Mouse (Mus musculus) olfactory bulb, adult 2 months (tissue): ENCODE data around the gene Arhgap28. TPM values are rescaled to one million over a fixed set of nuclear protein-coding genes. Genes with fewer than 3 reads are reported as not detected.

Experiments used
- H3K27ac ChIP-seq: fragments of 200-500 bp; 2 replicates; pipeline ENCODE4 v1.5.1; 2012; ENCODE audit warnings: low read depth, low read length; ENCODE audit not compliant: insufficient read depth
- H3K4me1 ChIP-seq: fragments of 200-500 bp; 2 replicates; pipeline ENCODE4 v1.6.1; 2012; ENCODE audit warnings: low read length; ENCODE audit not compliant: control insufficient read depth, insufficient read depth
- H3K4me3 ChIP-seq: fragments of 200-500 bp; 2 replicates; pipeline ENCODE4 v1.5.1; 2012; ENCODE audit warnings: mild to moderate bottlenecking, low read depth, low read length, moderate library complexity; ENCODE audit not compliant: insufficient read depth
- CTCF ChIP-seq: fragments of 200-500 bp; IDR thresholded peaks from 2 replicates; pipeline ENCODE4 v1.5.1; 2012; ENCODE audit warnings: low read depth, mild to moderate bottlenecking, low read length, moderate library complexity; ENCODE audit not compliant: insufficient read depth
- POLR2A ChIP-seq: fragments of 200-500 bp; IDR thresholded peaks from 2 replicates; pipeline ENCODE4 v1.6.1; 2012; ENCODE audit warnings: mild to moderate bottlenecking, low read depth, low read length, moderate library complexity; ENCODE audit not compliant: insufficient read depth
- WGBS: fragments of 180-500 bp; shearing (Covaris S2); methylation state at CpG from one replicate; pipeline ENCODE4 v1.1.7; 2018; 5-methylcytosine and 5-hydroxymethylcytosine counted together
- polyA plus RNA-seq: library from polyadenylated mRNA; stranded (reverse); fragments of >200 nt; gene quantifications from 2 replicates; pipeline ENCODE4 v1.2.4, GENCODE M21; 2012; ENCODE audit warnings: low replicate concordance; ENCODE audit not compliant: missing spikeins, insufficient read depth, insufficient read length

The Arhgap28 gene
- polyA plus RNA-seq, 1 experiment, result not detected

- TF ChIP-seq POLR2A, result no peak
- TF ChIP-seq CTCF, result no peak
- Histone ChIP-seq H3K4me3 (no peak overlapping the region), H3K27ac (no peak overlapping the region), H3K4me1 (peaks cover 2% of the 10 kb centered on the region)
- WGBS, result 95% methylated on average over 10 of the region's 10 CpGs
Measured at GRCm38 (mm10) chr17:67907532-67908054, 96.3 kb downstream of the Arhgap28 start.

- Histone ChIP-seq H3K4me3 (no peak overlapping the region), H3K27ac (no peak overlapping the region), H3K4me1 (peaks cover 2% of the 10 kb centered on the region)
- TF ChIP-seq CTCF (no peak), POLR2A (no peak)
- 77% methylated on average over 3 of the region's 3 CpGs for WGBS
Measured at GRCm38 (mm10) chr17:67906236-67906635, 97.7 kb downstream of the Arhgap28 start.

GRCm38 (mm10) chr17:67904315-67904944 is 99.5 kb downstream of the Arhgap28 start:
- TF ChIP-seq POLR2A (no peak), CTCF (no peak)
- H3K4me3 ChIP-seq, result no peak overlapping the region
- H3K4me1 ChIP-seq, result peaks cover 3% of the 10 kb centered on the region
- WGBS, result 81% methylated on average over 14 of the region's 14 CpGs
- H3K27ac ChIP-seq, result no peak overlapping the region

GRCm38 (mm10) chr17:67902847-67903246 is 101.1 kb downstream of the Arhgap28 start:
- H3K4me3 ChIP-seq, result no peak overlapping the region
- TF ChIP-seq POLR2A (no peak), CTCF (no peak)
- H3K4me1 ChIP-seq, result peaks cover 3% of the 10 kb centered on the region
- WGBS, result 90% methylated on average over 4 of the region's 4 CpGs
- H3K27ac ChIP-seq, result no peak overlapping the region

- Histone ChIP-seq H3K4me1 (peaks cover 3% of the 10 kb centered on the region), H3K27ac (no peak overlapping the region), H3K4me3 (no peak overlapping the region)
- WGBS, result 63% methylated on average over 11 of the region's 11 CpGs
- TF ChIP-seq POLR2A, result no peak
Measured at GRCm38 (mm10) chr17:67901161-67901560, 102.8 kb downstream of the Arhgap28 start.

GRCm38 (mm10) chr17:67899376-67899775 is 104.5 kb downstream of the Arhgap28 start:
- WGBS, result 84% methylated on average over 5 of the region's 5 CpGs
- Histone ChIP-seq H3K27ac (no peak overlapping the region), H3K4me3 (no peak overlapping the region), H3K4me1 (peaks cover 3% of the 10 kb centered on the region)
- TF ChIP-seq POLR2A, result no peak
- no peak for TF ChIP-seq CTCF

- TF ChIP-seq POLR2A (no peak), CTCF (no peak)
- Histone ChIP-seq H3K4me3 (no peak overlapping the region), H3K4me1 (peaks cover 3% of the 10 kb centered on the region), H3K27ac (no peak overlapping the region)
- WGBS, result 94% methylated on average over 5 of the region's 5 CpGs
Measured at GRCm38 (mm10) chr17:67896413-67896812, 107.5 kb downstream of the Arhgap28 start.

GRCm38 (mm10) chr17:67889481-67890325 is 114.2 kb downstream of the Arhgap28 start:
- WGBS, result 65% methylated on average over 20 of the region's 20 CpGs
- H3K4me1 ChIP-seq, result no peaks in the 10 kb centered on the region
- TF ChIP-seq POLR2A, result no peak
- no peak for TF ChIP-seq CTCF
- no peak overlapping the region for H3K27ac ChIP-seq
- no peak overlapping the region for H3K4me3 ChIP-seq

GRCm38 (mm10) chr17:67888081-67888480 is 115.8 kb downstream of the Arhgap28 start:
- TF ChIP-seq POLR2A (no peak), CTCF (no peak)
- Histone ChIP-seq H3K4me3 (no peak overlapping the region), H3K4me1 (no peaks in the 10 kb centered on the region), H3K27ac (no peak overlapping the region)
- WGBS, result 92% methylated on average over 9 of the region's 9 CpGs
